ENCODE assay signal across 10 mouse cellular contexts in the genomic region with DNA sequence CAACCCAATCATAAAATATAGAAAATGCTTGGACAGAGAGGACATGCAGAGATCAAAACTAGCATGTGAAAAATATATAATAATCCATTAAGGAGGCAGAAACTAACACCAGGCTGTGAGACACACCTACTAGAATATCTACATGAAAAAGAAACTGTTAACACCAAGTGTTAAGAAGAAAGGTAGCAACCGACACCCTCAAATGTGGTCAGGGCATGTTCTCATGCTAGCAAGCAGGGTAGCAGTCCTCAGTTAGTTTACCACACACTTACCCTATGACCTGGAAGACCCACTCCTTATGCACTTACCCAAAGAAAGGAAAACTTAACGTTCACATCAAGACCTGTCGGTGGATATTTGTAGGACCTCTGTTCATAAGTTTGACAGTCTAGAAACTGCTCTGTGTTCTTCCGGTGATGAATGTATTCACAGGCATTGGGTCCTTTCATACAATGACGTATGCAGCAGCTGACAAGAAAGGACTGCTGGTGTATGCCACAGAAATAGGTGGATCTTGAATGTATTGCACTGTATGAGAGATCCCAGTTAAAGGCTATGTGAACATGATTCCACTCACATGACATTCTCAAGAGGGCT. TPM values are rescaled to one million over a fixed set of nuclear protein-coding genes. Genes with fewer than 3 reads are reported as not detected.
DNase-seq lines count a peak whose midpoint lies in the region; ATAC-seq lines count a peak whose summit lies in the region.
"Had no signal": no experiment of that assay in that cellular context is flagged by ENCODE, and none has a peak within 500 bp of the region (broad histone marks: within the 10 kb centered on the region; RNA-seq: fewer than 3 reads in every experiment).

Ntrk3 (minus strand) TSS at position 399 of the 597 bp plus-strand sequence.

- no peaks in the 10 kb centered on the region for H3K9me3 ChIP-seq in heart, embryonic 12.5 days (replicated peaks)
- H3K9me3 ChIP-seq: megakaryocyte, embryonic 14.5 days had no signal

- DNase-seq in layer of hippocampus, adult 8-10 months (ENCODE audit: low spot score in 2 of 2) = no peak
- DNase-seq in layer of hippocampus, adult 9-11 months = no peak
- no peak for DNase-seq in adrenal gland, postnatal 36 days
- DNase-seq in layer of hippocampus, postnatal 25 days (ENCODE audit: extremely low spot score in 1 of 2, low spot score in 1 of 2) = no peak
- DNase-seq in cerebellum, adult 9-10 months = no peak
- DNase-seq: liver had no signal

- no peaks in the 10 kb centered on the region for H3K4me1 ChIP-seq in heart, embryonic 12.5 days (replicated peaks)
- H3K4me1 ChIP-seq: megakaryocyte, embryonic 14.5 days had no signal

- H3K27ac ChIP-seq in heart, embryonic 12.5 days (ENCODE audit: poor library complexity, severe bottlenecking) = no peak within 1 kb of the TSS

- H3K27me3 ChIP-seq in heart, embryonic 12.5 days (replicated peaks) = no peaks in the 10 kb centered on the region

- H3K4me2 ChIP-seq in heart, embryonic 12.5 days = no peak within 1 kb of the TSS

- WGBS in heart, embryonic 12.5 days = 74% methylated on average over 5 of the region's 5 CpGs

- no peak within 1 kb of the TSS for H3K4me3 ChIP-seq in heart, embryonic 12.5 days
- H3K4me3 ChIP-seq: megakaryocyte, embryonic 14.5 days had no signal

- H3K36me3 ChIP-seq in heart, embryonic 12.5 days = no peaks in the 10 kb centered on the region

- 0 out of 2 replicates have a peak, but pooled peaks have one; percentile 44 for ATAC-seq in neutrophil, adult 5-6 weeks (ENCODE audit: extremely low read depth, insufficient number of reproducible peaks, low FRiP score, poor library complexity, severe bottlenecking)
- ATAC-seq in heart, embryonic 12.5 days (ENCODE audit: insufficient number of reproducible peaks, low FRiP score) = no peak
- ATAC-seq in erythroblast, adult 5-6 weeks (replicated peaks; ENCODE audit: low FRiP score, poor library complexity, severe bottlenecking) = no peak

- no peak within 1 kb of the TSS for H3K9ac ChIP-seq in heart, embryonic 12.5 days

RNA-seq across cellular contexts. Expression of gene Ntrk3, which starts in this region (rescaled TPM):
- total RNA-seq in layer of hippocampus, adult 8-10 months (2022) = 100 to 1,000 TPM; 175 to 215 (median 192) TPM
- total RNA-seq in adrenal gland, postnatal 36 days (2021) = 10 to 100 TPM; 19.8 to 37.4 TPM
- total RNA-seq in layer of hippocampus, postnatal 25 days (2021) = 100 to 1,000 TPM; 171 to 232 TPM
- total RNA-seq in neutrophil, adult 5-6 weeks (2017) = 1.5 and 1.9 TPM in 2 replicates
- polyA plus RNA-seq in heart, embryonic 12.5 days (2016; fragmentation: Nextera tagmentation; extraction: Ambion mirVana) = 0.49 and 0.74 TPM in 2 replicates
- total RNA-seq in erythroblast, adult 5-6 weeks (2015; ENCODE audit: low replicate concordance) = not detected in 2 replicates
- total RNA-seq in erythroblast, adult 5-6 weeks (2017; ENCODE audit: low replicate concordance) = 0.56 TPM in 1 of 2 replicates, not detected in the other
